Mouse (Mus musculus) heart, adult 2 months (tissue): Measurements from ENCODE around the gene Chd9.

Source experiments
- CTCF ChIP-seq: fragments of 200-600 bp; IDR thresholded peaks from 2 replicates; pipeline ENCODE4 v1.8.1; 2022; ENCODE audit warnings: antibody characterized with exemption, mild to moderate bottlenecking, moderate library complexity
- EP300 ChIP-seq: fragments of 200-500 bp; IDR thresholded peaks from 2 replicates; pipeline ENCODE4 v1.6.1; 2011; ENCODE audit warnings: low read depth, low read length, control low read depth; ENCODE audit not compliant: insufficient read depth
- POLR2A ChIP-seq: fragments of 200-500 bp; IDR thresholded peaks from 2 replicates; pipeline ENCODE4 v1.6.1; 2011; ENCODE audit warnings: mild to moderate bottlenecking, low read depth, low read length, control low read depth; ENCODE audit not compliant: insufficient read depth

DNA sequence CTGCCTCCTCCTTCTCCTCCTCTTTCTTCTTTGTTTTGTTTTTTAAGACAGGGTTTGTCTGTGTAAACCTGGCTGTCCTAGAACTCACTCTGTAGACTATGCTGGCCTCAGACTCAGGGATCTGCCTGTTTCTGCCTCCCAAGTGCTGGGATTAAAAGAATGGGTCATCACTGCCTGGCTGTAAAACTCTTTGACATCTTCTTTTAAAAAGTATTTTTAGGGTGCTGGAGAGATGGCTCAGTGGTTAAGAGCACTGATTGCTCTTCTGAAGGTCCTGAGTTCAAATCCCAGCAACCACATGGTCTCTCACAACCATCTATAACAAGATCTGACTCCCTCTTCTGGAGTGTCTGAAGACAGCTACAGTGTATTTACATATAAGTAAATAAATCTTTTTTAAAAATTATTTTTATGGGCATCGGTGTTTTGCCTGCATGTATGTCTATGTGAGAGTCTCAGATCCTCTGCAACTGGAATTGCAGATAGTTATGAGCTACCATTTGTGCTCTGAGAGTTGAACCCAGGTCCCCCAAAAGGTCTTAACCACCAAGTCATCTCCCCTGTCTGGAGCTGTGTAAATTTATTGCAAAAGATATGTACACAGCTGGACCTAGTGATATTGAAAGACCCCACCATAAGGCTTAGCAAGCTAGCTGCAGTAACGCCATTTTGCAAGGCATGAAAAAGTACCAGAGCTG, 57.7 kb downstream of the Chd9 start:
- TF ChIP-seq EP300 (no peak), POLR2A (no peak), CTCF (no peak)
